In the genomic region with DNA sequence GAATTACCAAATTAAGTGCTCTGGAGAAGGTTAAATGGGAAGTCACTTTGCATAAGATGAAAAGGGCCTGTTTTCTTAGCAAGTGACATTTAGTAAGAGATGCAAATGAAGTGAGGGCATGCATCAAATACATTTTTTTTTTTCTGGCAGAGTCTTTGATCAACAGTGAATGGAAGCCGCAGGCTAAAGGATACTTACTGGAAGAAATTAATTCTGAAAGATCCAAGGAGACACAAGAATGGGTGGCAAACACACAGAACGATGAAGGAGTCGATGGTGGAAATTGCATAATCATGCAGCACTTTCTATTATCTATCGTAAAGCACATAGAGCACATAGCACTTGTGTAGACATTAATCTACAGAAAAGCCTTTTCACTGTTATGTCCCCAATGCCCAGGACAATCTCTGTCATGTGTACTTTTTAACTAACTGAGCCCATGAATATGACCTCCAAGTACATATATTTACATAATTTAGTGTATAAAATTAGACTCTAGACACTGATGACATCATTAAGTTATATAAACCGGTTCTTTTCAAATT, we compare ENCODE assay signal across 20 mouse cellular contexts. TPM values are rescaled to one million over a fixed set of nuclear protein-coding genes. Genes with fewer than 3 reads are reported as not detected.
"Had no signal": no experiment of that assay in that cellular context is flagged by ENCODE, and none has a peak within 500 bp of the region (broad histone marks: within the 10 kb centered on the region; RNA-seq: fewer than 3 reads in every experiment).

No protein-coding gene starts in this region.

- H3K27ac ChIP-seq: kidney, postnatal 0 days; limb, embryonic 12.5 days; liver, embryonic 13.5 days; lung, embryonic 15.5 days; macrophage; neural tube, embryonic 12.5 days; stomach, embryonic 15.5 days had no signal

- ATAC-seq: liver, postnatal 0 days had no signal

- H3K4me2 ChIP-seq: limb, embryonic 12.5 days; liver, embryonic 13.5 days; lung, embryonic 15.5 days; neural tube, embryonic 12.5 days; stomach, embryonic 15.5 days had no signal

- DNase-seq: kidney, adult 11 months; kidney, adult 9 months; kidney, postnatal 36 days; layer of hippocampus, adult 9-11 months; layer of hippocampus, postnatal 36 days; liver; liver, embryonic 13.5 days; liver, postnatal 0 days; lung, postnatal 14 days; thymus, adult 2 months; thymus, postnatal 36 days had no signal

- H3K9me3 ChIP-seq: limb, embryonic 12.5 days; liver, embryonic 13.5 days; lung, embryonic 15.5 days; neural tube, embryonic 12.5 days; stomach, embryonic 15.5 days had no signal

- H3K27me3 ChIP-seq: limb, embryonic 12.5 days; liver, embryonic 13.5 days; lung, embryonic 15.5 days; megakaryocyte, embryonic 14.5 days; neural tube, embryonic 12.5 days; stomach, embryonic 15.5 days had no signal

- H3K36me3 ChIP-seq: limb, embryonic 12.5 days; liver, embryonic 13.5 days; lung, embryonic 15.5 days; neural tube, embryonic 12.5 days; stomach, embryonic 15.5 days had no signal

- H3K9ac ChIP-seq: limb, embryonic 12.5 days; liver, embryonic 13.5 days; liver, postnatal 0 days; lung, embryonic 15.5 days; neural tube, embryonic 12.5 days; stomach, embryonic 15.5 days had no signal

- H3K4me3 ChIP-seq: limb, embryonic 12.5 days; liver, embryonic 13.5 days; lung, embryonic 15.5 days; megakaryocyte, embryonic 14.5 days; neural tube, embryonic 12.5 days; stomach, embryonic 15.5 days had no signal

- H3K4me1 ChIP-seq: limb, embryonic 12.5 days; liver, embryonic 13.5 days; lung, embryonic 15.5 days; megakaryocyte, embryonic 14.5 days; neural tube, embryonic 12.5 days; stomach, embryonic 15.5 days had no signal

RNA-seq across cellular contexts. Expression of a gene that starts 44.8 kb away (rescaled TPM):
- polyA plus RNA-seq: liver, postnatal 0 days; macrophage; spleen, adult 2 months; thymus, adult 2 months had no signal

RNA-seq across cellular contexts. Expression of a gene that starts 45.7 kb away (rescaled TPM):
- polyA plus RNA-seq: liver, embryonic 13.5 days; liver, postnatal 0 days; macrophage; spleen, adult 2 months; testis, adult 2 months; thymus, adult 2 months had no signal
